ENCODE assay signal across 10 mouse cellular contexts in genomic region chr5:48138849-48139487, GRCm38 (mm10).
A peak's percentile ranks its signal among the peaks of the same experiment; 100 is the strongest.
DNase-seq lines count a peak whose midpoint lies in the region; ATAC-seq and TF ChIP-seq lines count a peak whose summit lies in the region.
"Had no signal": no experiment of that assay in that cellular context is flagged by ENCODE, and none has a peak within 500 bp of the region (broad histone marks: within the 10 kb centered on the region; RNA-seq: fewer than 3 reads in every experiment).

No protein-coding gene starts in this region.

- H3K4me2 ChIP-seq in liver, embryonic 12.5 days = no peak overlapping the region
- H3K4me2 ChIP-seq: liver, embryonic 15.5 days had no signal

- DNase-seq in gastrocnemius, adult 2 months = no peak
- DNase-seq in gastrocnemius, postnatal 14 days = no peak
- peak; percentile 67 for DNase-seq in 416B (ENCODE audit: low read depth)
- DNase-seq in embryo, embryonic 9.5 days (ENCODE audit: extremely low spot score) = peak; percentile 45
- DNase-seq in lung, postnatal 14 days = peak; percentile 20
- DNase-seq in frontal cortex, postnatal 14 days (ENCODE audit: low spot score in 2 of 2) = no peak
- no peak for DNase-seq in adrenal gland, adult 8-10 months
- DNase-seq: cerebellum, adult 8-10 months had no signal

- no peak overlapping the region for H3K4me3 ChIP-seq in gastrocnemius, adult 2 months
- H3K4me3 ChIP-seq in liver, embryonic 12.5 days = no peak overlapping the region
- H3K4me3 ChIP-seq: liver, embryonic 15.5 days had no signal

- H3K36me3 ChIP-seq in liver, embryonic 12.5 days = no peaks in the 10 kb centered on the region
- H3K36me3 ChIP-seq: liver, embryonic 15.5 days had no signal

- 22% methylated on average over 8 of the region's 8 CpGs for WGBS in liver, embryonic 12.5 days (ENCODE audit: insufficient replicate concordance)

- H3K27ac ChIP-seq in gastrocnemius, adult 2 months = no peak overlapping the region
- no peak overlapping the region for H3K27ac ChIP-seq in liver, embryonic 12.5 days
- H3K27ac ChIP-seq: liver, embryonic 15.5 days had no signal

- H3K9ac ChIP-seq in liver, embryonic 12.5 days = no peak overlapping the region
- H3K9ac ChIP-seq: liver, embryonic 15.5 days had no signal

- intact Hi-C loops in gastrocnemius, adult 2 months (cut with DNase I) = loop anchor here (10.0 kb wide), 1 partner anchor 1124 kb away; no protein-coding TSS in a partner anchor
- intact Hi-C loops in gastrocnemius, postnatal 14 days (cut with DNase I; ENCODE audit: low total_unique reads) = no loop called here

- H3K4me1 ChIP-seq in liver, embryonic 12.5 days = no peaks in the 10 kb centered on the region
- H3K4me1 ChIP-seq: liver, embryonic 15.5 days had no signal

- no peaks in the 10 kb centered on the region for H3K9me3 ChIP-seq in liver, embryonic 12.5 days (replicated peaks)
- H3K9me3 ChIP-seq: liver, embryonic 15.5 days had no signal

- no peaks in the 10 kb centered on the region for H3K27me3 ChIP-seq in liver, embryonic 12.5 days (replicated peaks)
- H3K27me3 ChIP-seq: liver, embryonic 15.5 days had no signal

- TF ChIP-seq CTCF in gastrocnemius, adult 2 months (IDR thresholded peaks at IDR 0.05) = 0 out of 2 replicates have a peak, but pooled peaks have one; percentile 7

- no peak for ATAC-seq in liver, embryonic 12.5 days

Comparison
In these comparisons a context has a peak if more than half of its experiments do, and no peak if none do; other contexts are left out.
1. DNase-seq: peak in 416B (single experiment), embryo, embryonic 9.5 days (single experiment) and lung, postnatal 14 days (single experiment); none in gastrocnemius, adult 2 months (single experiment), gastrocnemius, postnatal 14 days (single experiment), frontal cortex, postnatal 14 days (0 of 2) and adrenal gland, adult 8-10 months (single experiment).